Mouse (Mus musculus) erythroblast, embryonic 14.5 days (primary cell): ENCODE results near the gene Olfr996.

Source experiments
- GATA1 ChIP-seq: IDR thresholded peaks from 2 replicates; pipeline ENCODE4 v1.6.1; 2012; ENCODE audit warnings: low read length, inconsistent platforms, mixed read lengths
- TAL1 ChIP-seq: IDR thresholded peaks from 3 replicates; pipeline ENCODE4 v1.6.1; 2012; ENCODE audit warnings: low read length, inconsistent platforms, mixed read lengths

DNA sequence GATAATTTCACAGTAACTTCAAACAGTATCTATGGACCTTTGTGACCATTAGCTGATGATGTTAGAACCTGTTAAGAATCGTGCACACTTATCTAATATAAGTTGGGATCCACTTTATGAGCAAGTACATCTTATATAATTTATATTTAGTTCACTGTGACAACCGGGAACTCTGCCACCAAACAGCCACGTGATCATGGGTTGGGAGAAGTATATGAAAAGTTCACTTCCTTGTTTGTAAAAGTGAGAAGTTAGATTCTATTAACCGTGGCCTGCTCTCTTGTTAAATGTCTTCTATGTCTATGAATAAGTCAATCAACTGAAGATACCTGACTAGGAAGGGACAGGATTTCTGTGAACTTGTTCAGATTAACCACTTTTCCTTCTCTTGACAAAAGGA lies 18.8 kb upstream of the Olfr996 start:
- no peak for TF ChIP-seq GATA1
- no peak for TF ChIP-seq TAL1
